In the genomic region with DNA sequence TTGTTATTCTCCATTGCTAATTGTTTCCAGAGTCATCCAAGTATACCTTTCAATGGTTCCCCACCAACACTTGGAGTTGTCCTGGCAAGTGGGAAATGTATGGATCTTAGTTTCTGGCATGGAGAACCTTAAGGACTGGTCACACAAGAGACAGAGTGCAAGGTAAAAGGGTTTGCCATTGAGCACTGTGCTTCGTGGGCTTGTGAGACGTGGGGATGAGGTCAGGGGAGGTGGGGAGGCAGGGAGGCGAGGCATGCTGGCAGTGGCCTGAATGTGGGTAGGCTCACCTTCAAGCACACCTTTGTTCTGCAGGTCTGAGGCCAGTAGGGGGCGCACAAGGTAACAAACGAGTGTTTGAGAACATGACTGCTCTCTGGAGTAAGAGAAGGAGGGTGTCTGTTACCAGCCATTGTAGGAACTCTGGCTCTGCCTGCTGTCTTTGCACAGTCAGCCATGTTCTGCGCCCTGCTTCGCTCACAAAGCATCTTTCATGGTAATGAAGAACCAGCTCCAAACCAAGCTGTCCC, we compare ENCODE assay signal across 9 mouse cellular contexts.
DNase-seq lines count a peak whose midpoint lies in the region; ATAC-seq and TF ChIP-seq lines count a peak whose summit lies in the region.
"Had no signal": no experiment of that assay in that cellular context is flagged by ENCODE, and none has a peak within 500 bp of the region (broad histone marks: within the 10 kb centered on the region; RNA-seq: fewer than 3 reads in every experiment).

No protein-coding gene starts in this region.

- no peak overlapping the region for H3K9ac ChIP-seq in forebrain, postnatal 0 days
- H3K9ac ChIP-seq in forebrain, embryonic 15.5 days (replicated peaks): no peak overlapping the region
- no peak overlapping the region for H3K9ac ChIP-seq in liver, embryonic 13.5 days
- no peak overlapping the region for H3K9ac ChIP-seq in liver, embryonic 11.5 days (ENCODE audit: low read depth, low read length)

- H3K4me2 ChIP-seq in forebrain, postnatal 0 days (ENCODE audit: low read depth): no peak overlapping the region
- H3K4me2 ChIP-seq in forebrain, embryonic 15.5 days (replicated peaks): no peak overlapping the region
- no peak overlapping the region for H3K4me2 ChIP-seq in liver, embryonic 13.5 days
- H3K4me2 ChIP-seq in liver, embryonic 11.5 days: no peak overlapping the region

- no peak overlapping the region for H3K4me3 ChIP-seq in forebrain, postnatal 0 days (ENCODE audit: low read depth, low read length)
- no peak overlapping the region for H3K4me3 ChIP-seq in forebrain, embryonic 15.5 days
- H3K4me3 ChIP-seq in liver, embryonic 13.5 days (replicated peaks): no peak overlapping the region
- no peak overlapping the region for H3K4me3 ChIP-seq in liver, embryonic 11.5 days (ENCODE audit: low read depth, low read length)
- H3K4me3 ChIP-seq: myocyte had no signal

- no peak for ATAC-seq in forebrain, postnatal 0 days
- ATAC-seq in forebrain, embryonic 15.5 days (replicated peaks): no peak
- no peak for ATAC-seq in liver, embryonic 13.5 days (ENCODE audit: low read depth)
- no peak for ATAC-seq in liver, embryonic 11.5 days (replicated peaks; ENCODE audit: low FRiP score)
- ATAC-seq in monocyte, adult 5-6 weeks (replicated peaks; ENCODE audit: insufficient number of reproducible peaks, low FRiP score, low TSS enrichment, poor library complexity, severe bottlenecking): no peak

- no peak for DNase-seq in forebrain, postnatal 0 days
- peak; percentile 1 for DNase-seq in liver, embryonic 13.5 days
- no peak for DNase-seq in liver, embryonic 11.5 days (ENCODE audit: low spot score)
- peak; percentile 6 for DNase-seq in cerebellum, adult 11-12 months
- peak; percentile 56 for DNase-seq in kidney, postnatal 10 days
- DNase-seq in ovary, postnatal 14 days (ENCODE audit: low spot score): peak; percentile 34

- no peaks in the 10 kb centered on the region for H3K9me3 ChIP-seq in forebrain, postnatal 0 days (ENCODE audit: low read length)
- no peaks in the 10 kb centered on the region for H3K9me3 ChIP-seq in forebrain, embryonic 15.5 days
- H3K9me3 ChIP-seq in liver, embryonic 13.5 days (replicated peaks): no peaks in the 10 kb centered on the region
- no peaks in the 10 kb centered on the region for H3K9me3 ChIP-seq in liver, embryonic 11.5 days (ENCODE audit: control insufficient read depth, low read length)

- no peak overlapping the region for H3K27ac ChIP-seq in forebrain, postnatal 0 days (ENCODE audit: low read depth, low read length)
- H3K27ac ChIP-seq in forebrain, embryonic 15.5 days (replicated peaks): no peak overlapping the region
- H3K27ac ChIP-seq in liver, embryonic 13.5 days: no peak overlapping the region
- H3K27ac ChIP-seq in liver, embryonic 11.5 days (ENCODE audit: low read depth, low read length): no peak overlapping the region

- no peaks in the 10 kb centered on the region; the same call in 1 of the 2 replicates for H3K4me1 ChIP-seq in forebrain, postnatal 0 days (ENCODE audit: insufficient read depth)
- peaks cover 9% of the 10 kb centered on the region for H3K4me1 ChIP-seq in forebrain, embryonic 15.5 days
- H3K4me1 ChIP-seq in liver, embryonic 13.5 days (replicated peaks): no peaks in the 10 kb centered on the region
- H3K4me1 ChIP-seq in liver, embryonic 11.5 days (replicated peaks; ENCODE audit: control insufficient read depth, insufficient read depth, low read length): no peaks in the 10 kb centered on the region

- no peaks in the 10 kb centered on the region for H3K36me3 ChIP-seq in forebrain, postnatal 0 days (ENCODE audit: insufficient read depth)
- no peaks in the 10 kb centered on the region for H3K36me3 ChIP-seq in forebrain, embryonic 15.5 days
- no peaks in the 10 kb centered on the region for H3K36me3 ChIP-seq in liver, embryonic 13.5 days
- H3K36me3 ChIP-seq in liver, embryonic 11.5 days (ENCODE audit: control insufficient read depth, insufficient read depth, low read length): no peaks in the 10 kb centered on the region

- TF ChIP-seq CTCF in forebrain, postnatal 0 days (IDR thresholded peaks at IDR 0.05; ENCODE audit: low read depth): peak; percentile 28; the same call in 1 of the 2 replicates

- no peaks in the 10 kb centered on the region for H3K27me3 ChIP-seq in forebrain, postnatal 0 days (ENCODE audit: insufficient read depth, low read length)
- H3K27me3 ChIP-seq in forebrain, embryonic 15.5 days: no peaks in the 10 kb centered on the region
- H3K27me3 ChIP-seq in liver, embryonic 13.5 days: no peaks in the 10 kb centered on the region
- H3K27me3 ChIP-seq in liver, embryonic 11.5 days (replicated peaks; ENCODE audit: control insufficient read depth, insufficient read depth, low read length): no peaks in the 10 kb centered on the region

- 50% methylated on average over 7 of the region's 7 CpGs for WGBS in forebrain, postnatal 0 days
- 40% methylated on average over 7 of the region's 7 CpGs for WGBS in forebrain, embryonic 15.5 days
- 33% methylated on average over 7 of the region's 7 CpGs for WGBS in liver, embryonic 13.5 days (ENCODE audit: insufficient replicate concordance)
- 39% methylated on average over 7 of the region's 7 CpGs for WGBS in liver, embryonic 11.5 days

Comparison
In these comparisons a context has a peak if more than half of its experiments do, and no peak if none do; other contexts are left out.
1. DNase-seq: peak in liver, embryonic 13.5 days (single experiment), cerebellum, adult 11-12 months (single experiment), kidney, postnatal 10 days (single experiment) and ovary, postnatal 14 days (single experiment); none in forebrain, postnatal 0 days (single experiment) and liver, embryonic 11.5 days (single experiment).